Mouse (Mus musculus) T-helper 1 cell (primary cell): ENCODE measurements around the gene Msantd1.
"Not testable (repeated sequence)": the region's sequence is repeated elsewhere in the genome, so short reads cannot be mapped to it uniquely, and the experiment has no call there.

ENCODE experiments used
- in situ Hi-C: fragments of 300-600 bp; cut with MboI, MseI; formaldehyde crosslinking; loops from one replicate; pipeline ENCODE4 v1.15.1; 2025; ENCODE audit warnings: high pct_unique_total_duplicates

Gene Msantd1

GRCm38 (mm10) chr5:34907910-34908725 lies at the start of gene Msantd1:
Msantd1 (plus strand) TSS chr5:34908012.
- in situ Hi-C loops: no loop called here

- in situ Hi-C loops: no loop called here
Observed at GRCm38 (mm10) chr5:34865367-34865766, 42.4 kb upstream of the Msantd1 start.

GRCm38 (mm10) chr5:34880307-34880706 lies 27.5 kb upstream of the Msantd1 start:
- in situ Hi-C loops: not testable (repeated sequence)

DNA sequence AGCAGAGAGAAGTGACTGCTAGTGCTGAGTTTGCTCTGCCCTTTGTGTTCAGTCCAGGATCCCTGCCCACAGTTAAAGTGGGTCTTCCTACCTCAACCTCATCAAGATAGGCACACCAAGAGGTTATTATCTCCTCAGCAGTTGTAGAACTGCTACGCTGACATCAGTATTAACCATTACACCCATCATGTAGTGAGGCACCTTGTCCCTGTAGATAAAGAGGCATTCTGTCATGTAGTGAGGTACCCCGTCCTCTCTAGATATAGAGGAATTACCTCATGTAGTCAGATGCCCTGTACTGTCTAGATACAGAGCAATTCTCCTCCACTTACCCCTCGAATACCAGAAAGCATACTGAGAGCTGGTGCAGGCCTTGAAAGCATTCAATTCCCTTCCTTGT lies 26.8 kb upstream of the Msantd1 start:
- in situ Hi-C loops: no loop called here

DNA sequence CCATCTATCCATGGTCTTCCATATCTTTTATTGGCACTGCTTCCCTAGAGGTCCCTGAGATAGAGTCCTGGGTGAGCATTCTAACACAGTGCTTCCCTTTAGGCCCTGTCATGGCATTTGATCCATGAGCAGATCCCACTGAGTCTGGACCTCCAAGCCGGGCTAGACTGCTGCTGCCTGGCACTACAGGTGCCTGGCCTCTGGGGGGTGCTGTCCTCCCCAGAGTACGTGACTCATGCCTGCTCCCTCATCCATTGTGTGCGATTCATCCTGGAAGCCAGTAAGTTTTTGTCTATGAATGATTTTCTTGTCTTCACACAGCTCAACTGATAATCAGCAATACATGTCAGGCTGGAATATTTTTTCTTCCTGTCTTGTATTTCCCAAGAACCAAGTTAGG lies 22.6 kb upstream of the Msantd1 start:
- in situ Hi-C loops: no loop called here

DNA sequence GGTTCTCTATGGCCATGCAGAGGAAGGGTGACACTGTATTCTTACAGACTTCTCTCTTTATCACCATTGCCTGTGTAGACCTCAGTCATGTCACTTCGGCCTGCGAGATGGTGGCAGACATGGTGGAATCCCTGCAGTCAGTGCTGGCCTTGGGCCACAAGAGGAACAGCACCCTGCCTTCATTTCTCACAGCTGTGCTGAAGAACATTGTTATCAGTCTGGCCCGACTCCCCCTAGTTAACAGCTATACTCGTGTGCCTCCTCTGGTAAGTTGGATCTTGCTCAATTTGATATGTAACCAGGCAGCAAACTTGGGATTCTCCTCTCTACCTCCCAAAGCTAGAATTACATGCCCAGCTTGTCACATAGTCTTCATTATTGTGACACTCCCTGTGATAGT lies 18.6 kb upstream of the Msantd1 start:
- in situ Hi-C loops: no loop called here

- in situ Hi-C loops: no loop called here
Observed at GRCm38 (mm10) chr5:34896697-34897453, 10.9 kb upstream of the Msantd1 start.

DNA sequence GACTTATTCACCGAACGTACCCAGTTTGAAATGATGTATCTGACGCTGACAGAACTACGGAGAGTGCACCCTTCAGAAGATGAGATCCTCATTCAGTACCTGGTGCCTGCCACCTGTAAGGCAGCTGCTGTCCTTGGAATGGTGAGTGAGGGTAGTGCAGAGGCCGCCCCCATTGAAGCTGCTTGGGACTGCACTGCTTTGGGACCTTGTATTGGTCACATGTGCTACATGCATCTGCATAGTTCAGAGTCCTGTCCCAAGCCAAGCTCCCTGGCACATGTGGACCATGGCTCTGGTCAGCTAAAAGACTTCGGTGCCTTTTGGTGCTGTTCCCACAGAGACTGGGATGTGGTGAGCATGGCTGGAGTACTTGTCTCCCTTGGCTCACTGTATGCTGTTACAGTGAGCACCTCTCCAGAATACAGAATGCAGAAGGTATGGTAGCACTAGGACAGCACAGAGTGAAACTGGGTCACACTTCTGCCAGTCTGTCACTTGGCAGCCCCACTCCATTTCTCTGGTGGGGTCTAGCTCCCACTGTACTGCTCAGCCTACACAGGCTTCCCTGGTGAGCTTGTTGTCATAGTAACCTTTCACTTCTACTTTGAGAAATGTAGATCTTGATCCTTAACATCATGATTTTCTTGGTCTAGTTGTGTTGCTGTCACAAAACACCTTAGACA lies 7.9 kb upstream of the Msantd1 start:
- in situ Hi-C loops: no loop called here

DNA sequence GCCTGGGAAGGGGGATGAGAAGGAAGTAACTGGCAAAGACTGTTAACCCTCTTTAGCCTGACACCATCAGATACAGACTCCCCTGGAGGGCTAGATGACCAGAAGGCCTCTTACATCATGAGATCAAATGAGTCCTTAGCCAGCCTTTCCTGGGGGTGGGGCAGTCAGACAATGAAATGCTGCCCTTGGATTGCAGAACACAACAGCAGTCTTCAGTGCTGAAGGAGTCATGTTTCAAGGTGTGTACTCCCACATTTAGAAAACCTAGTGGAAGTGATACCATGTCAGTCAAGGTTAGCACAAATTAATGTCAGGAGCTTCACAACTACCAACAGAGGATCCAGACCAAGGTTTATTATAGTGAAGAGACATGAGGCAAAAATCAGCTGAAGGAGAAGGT lies 5.4 kb upstream of the Msantd1 start:
- in situ Hi-C loops: no loop called here

- in situ Hi-C loops: no loop called here
Observed at GRCm38 (mm10) chr5:34902811-34903385, 4.9 kb upstream of the Msantd1 start.

DNA sequence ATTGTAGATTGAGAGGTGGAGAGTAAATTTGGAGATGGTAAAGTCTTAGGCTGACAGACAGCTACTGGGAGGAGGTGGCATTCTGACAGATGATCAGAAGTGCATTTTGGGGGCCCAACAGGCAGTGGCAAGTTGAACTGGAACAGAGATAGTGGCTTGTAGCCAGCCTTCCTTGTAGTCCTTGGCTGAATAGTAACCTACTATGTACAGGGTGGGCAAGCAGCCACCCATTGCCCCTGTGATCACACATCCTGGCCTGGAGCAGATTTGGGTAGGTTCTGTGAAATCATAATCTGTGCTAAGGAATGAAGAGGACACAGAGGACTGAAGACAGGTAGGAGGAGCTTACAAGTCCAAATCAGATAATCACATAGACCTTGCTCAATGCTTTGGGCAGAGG lies 3.4 kb upstream of the Msantd1 start:
- in situ Hi-C loops: no loop called here

DNA sequence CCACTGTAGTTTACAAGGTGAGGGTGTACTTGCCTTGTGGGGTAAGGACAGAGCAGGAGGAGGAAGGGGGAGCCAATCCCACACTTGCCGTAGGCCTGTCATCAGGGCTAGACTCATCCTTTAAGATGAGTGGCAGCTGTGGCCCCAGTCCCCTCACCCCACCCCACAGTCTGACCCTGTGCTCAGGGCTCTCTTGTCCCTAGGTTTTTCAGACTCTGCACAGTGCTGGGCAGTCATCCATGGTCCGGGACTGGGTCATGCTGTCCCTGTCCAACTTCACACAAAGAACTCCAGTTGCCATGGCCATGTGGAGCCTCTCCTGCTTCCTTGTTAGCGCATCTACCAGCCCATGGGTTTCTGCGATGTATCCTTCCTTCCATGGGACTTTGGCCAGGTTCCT lies 582 bp upstream of the Msantd1 start:
- in situ Hi-C loops: no loop called here

GRCm38 (mm10) chr5:34908726-34909633 lies 1.2 kb downstream of the Msantd1 start:
- in situ Hi-C loops: no loop called here

DNA sequence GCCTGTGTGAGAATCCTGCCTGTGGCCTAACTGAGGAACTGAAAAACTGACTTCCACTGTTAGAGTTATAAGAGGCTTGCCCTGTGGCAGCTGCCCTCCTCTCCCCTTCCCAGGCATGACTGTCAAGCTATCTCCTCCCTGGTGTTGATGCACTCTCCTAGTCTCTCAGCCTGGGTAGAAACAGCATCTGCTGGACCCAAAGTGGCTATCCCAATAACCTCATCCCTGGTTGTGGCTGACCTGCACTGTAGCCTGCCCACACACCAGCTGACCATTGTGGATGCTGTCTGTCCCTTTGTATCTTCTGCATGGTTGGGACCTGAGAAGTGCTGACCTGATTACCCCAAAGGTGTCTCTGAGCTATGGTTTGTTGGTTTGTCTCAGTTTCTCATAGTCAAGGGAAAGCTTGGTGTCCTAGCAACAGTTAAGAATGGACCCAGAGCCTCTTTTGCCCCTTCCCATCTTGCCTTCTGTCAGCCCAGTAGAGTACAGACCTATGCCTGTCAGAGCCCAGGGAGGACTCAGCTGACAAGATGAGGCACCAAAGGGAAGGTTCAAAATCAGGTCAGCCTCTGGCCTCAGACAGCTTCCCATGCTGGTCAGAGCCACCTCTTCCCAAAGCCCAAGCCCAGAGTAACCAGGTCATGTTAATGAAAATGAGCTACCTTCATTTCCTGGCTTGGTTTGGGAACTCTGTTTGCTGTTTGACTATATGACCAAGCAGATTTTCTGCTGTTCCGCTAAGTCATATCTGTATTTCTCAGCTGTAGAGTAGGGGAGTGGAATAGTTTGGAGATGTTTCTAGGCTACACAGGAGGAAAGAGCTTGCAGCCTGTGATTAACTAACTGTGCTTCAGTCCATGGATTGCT lies 2.1 kb downstream of the Msantd1 start:
- in situ Hi-C loops: no loop called here

GRCm38 (mm10) chr5:34910504-34910815 lies 2.6 kb downstream of the Msantd1 start:
- in situ Hi-C loops: no loop called here

- in situ Hi-C loops: loop anchor here (5.0 kb wide), 1 partner anchor 126 kb away; the partner anchor contains the start of gene Hgfac
Observed at GRCm38 (mm10) chr5:34915801-34916200, 8.0 kb downstream of the Msantd1 start.

GRCm38 (mm10) chr5:34917234-34917655 lies 9.4 kb downstream of the Msantd1 start:
- in situ Hi-C loops: loop anchor here (5.0 kb wide), 1 partner anchor 125 kb away; the partner anchor contains the start of gene Hgfac

GRCm38 (mm10) chr5:34918785-34919184 lies 11.0 kb downstream of the Msantd1 start:
- in situ Hi-C loops: loop anchor here (5.0 kb wide), 1 partner anchor 124 kb away; the partner anchor contains the start of gene Hgfac

- in situ Hi-C loops: no loop called here
Observed at GRCm38 (mm10) chr5:34922531-34922930, 14.7 kb downstream of the Msantd1 start.

DNA sequence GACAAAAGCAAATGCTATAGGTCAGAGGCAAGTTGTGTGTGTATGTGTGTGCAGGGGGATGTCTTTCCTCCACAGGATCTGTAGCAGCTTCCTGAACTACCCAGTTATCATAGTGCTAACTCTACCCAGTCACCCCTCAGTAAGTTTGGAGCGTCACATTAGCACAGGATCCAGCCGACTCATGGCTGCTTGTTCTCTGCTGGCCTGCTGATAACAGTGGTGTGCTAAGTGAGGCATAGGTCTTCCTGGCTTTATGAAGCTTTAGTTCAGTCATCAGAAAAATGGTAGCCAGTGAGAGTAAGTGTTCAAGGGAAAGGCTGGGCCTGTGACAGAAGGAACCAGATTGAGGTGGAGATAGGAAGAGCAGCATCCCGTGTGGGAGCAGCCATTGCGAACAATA lies 16.1 kb downstream of the Msantd1 start:
- in situ Hi-C loops: no loop called here
